Mouse (Mus musculus): ENCODE measurements at regions not wholly inside any gene's neighbourhood (a gene's known extent, or its start where the extent isn't known, plus 50 kb on each side); places are given as distances from the start of the nearest gene placed in this dataset.

DNA sequence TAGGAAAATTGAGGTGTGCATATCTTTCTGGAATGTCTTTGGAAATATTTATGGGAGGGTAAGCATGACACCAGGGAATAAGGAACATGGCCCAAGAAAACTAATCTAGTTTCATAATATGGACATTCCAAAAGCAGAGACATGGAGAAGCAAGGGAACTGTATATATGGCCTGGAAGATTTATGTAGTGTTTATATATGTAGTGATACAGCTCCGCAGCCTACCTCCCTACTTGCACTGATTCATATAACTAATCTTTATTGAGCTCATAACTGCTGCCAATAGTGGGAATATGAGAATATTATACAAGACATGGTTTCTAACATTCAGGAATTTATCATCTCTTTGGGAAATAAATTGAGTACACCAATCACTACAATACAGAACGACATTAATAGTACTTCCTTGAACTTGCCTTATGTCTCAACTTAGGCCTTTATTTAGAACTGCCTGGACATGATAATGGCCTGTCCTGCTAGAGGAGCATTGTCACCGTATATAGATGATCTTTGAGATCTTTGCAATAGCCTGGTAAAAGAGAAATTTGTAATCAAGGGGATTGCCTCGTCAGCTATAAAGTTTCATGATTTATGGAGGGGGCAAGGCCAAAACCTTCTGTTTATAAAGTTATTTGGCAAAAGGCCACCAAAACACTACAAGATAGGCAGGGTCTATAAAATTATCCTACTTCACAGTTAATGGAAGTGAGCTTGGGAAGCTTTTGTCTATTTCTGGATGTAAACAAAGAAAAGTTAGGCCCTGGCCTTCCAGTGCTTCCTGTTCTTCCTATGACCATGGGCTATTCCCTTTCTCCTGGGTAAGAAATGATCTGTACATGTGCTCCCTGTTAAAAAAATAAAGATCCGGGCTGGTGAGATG lies 213.4 kb upstream of the Dcbld2 start:
- 52% methylated on average over 5 of the region's 5 CpGs for WGBS
- ATAC-seq (ENCODE audit: insufficient number of reproducible peaks, low FRiP score, low TSS enrichment, low read depth) = peak; percentile 80; the same call in 1 of the 2 replicates
- no peak overlapping the region for H3K9ac ChIP-seq

GRCm38 (mm10) chr16:58211872-58212271 lies 196.4 kb upstream of the Dcbld2 start:
- 62% methylated on average over 2 of the region's 2 CpGs for WGBS
- no peak overlapping the region for H3K4me3 ChIP-seq
- H3K9ac ChIP-seq = no peak overlapping the region
- H3K4me1 ChIP-seq = no peaks in the 10 kb centered on the region
- no peak overlapping the region for H3K4me2 ChIP-seq
- ATAC-seq (ENCODE audit: insufficient number of reproducible peaks, low FRiP score, low TSS enrichment, low read depth) = no peak
- no peaks in the 10 kb centered on the region for H3K9me3 ChIP-seq
- H3K27me3 ChIP-seq = no peaks in the 10 kb centered on the region
- H3K36me3 ChIP-seq = no peaks in the 10 kb centered on the region
- no peak overlapping the region for H3K27ac ChIP-seq

More for the DNA sequence above, 213.4 kb upstream of the Dcbld2 start:
- H3K4me2 ChIP-seq = no peak overlapping the region
- H3K4me1 ChIP-seq = no peaks in the 10 kb centered on the region
- no peaks in the 10 kb centered on the region for H3K36me3 ChIP-seq
- no peaks in the 10 kb centered on the region for H3K27me3 ChIP-seq
- no peak overlapping the region for H3K4me3 ChIP-seq
- no peak overlapping the region for H3K27ac ChIP-seq
- no peaks in the 10 kb centered on the region for H3K9me3 ChIP-seq

DNA sequence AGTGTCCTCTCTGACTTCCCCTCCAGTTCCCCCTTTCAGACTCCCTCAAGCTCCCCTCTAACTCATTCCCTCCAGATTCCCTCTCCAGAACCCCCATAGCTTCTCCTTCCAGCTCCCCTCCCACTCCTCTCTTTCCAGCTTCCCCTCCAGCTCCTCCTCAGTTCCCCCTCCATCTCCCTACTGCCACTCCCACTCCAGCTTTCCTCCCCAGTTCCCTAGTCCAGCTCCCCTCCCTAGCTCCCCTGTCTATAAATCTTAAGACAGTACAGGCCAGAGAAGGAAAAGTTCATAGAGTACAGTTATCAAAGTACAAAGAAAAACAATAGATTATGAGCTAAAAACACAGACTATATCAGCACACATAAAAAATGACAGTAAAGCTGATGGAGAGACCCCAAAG lies 173.6 kb upstream of the Dcbld2 start:
- no peak overlapping the region for H3K9ac ChIP-seq
- H3K27ac ChIP-seq = no peak overlapping the region
- no peaks in the 10 kb centered on the region for H3K9me3 ChIP-seq
- no peaks in the 10 kb centered on the region for H3K4me1 ChIP-seq
- H3K4me2 ChIP-seq = no peak overlapping the region
- H3K36me3 ChIP-seq = no peaks in the 10 kb centered on the region
- no peaks in the 10 kb centered on the region for H3K27me3 ChIP-seq
- ATAC-seq (ENCODE audit: insufficient number of reproducible peaks, low FRiP score, low TSS enrichment, low read depth) = no peak
- H3K4me3 ChIP-seq = no peak overlapping the region

DNA sequence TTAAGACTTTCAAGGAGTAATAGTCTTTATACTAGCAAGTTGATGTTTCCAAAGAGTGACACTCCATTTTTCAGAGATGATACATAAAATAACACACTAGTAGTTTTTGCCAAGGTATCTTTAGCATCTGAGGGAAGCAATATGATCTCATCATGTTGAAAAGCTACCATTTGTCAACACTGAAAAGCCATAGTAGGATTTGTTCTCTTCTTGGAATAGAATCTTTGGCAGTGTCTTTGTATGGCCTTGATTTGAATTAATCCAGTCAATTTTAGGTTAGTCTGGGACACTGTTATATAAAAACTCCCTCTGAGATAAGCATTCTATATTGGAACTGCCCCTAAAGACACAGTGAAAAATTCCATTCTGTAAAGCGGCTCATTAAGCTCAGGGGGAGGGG lies 171.4 kb upstream of the Dcbld2 start:
- no peak overlapping the region for H3K4me3 ChIP-seq
- no peaks in the 10 kb centered on the region for H3K9me3 ChIP-seq
- H3K4me1 ChIP-seq = no peaks in the 10 kb centered on the region
- H3K9ac ChIP-seq = no peak overlapping the region
- WGBS = 76% methylated on average over 1 of the region's 1 CpGs
- ATAC-seq (ENCODE audit: insufficient number of reproducible peaks, low FRiP score, low TSS enrichment, low read depth) = no peak
- no peaks in the 10 kb centered on the region for H3K27me3 ChIP-seq
- no peak overlapping the region for H3K27ac ChIP-seq
- H3K36me3 ChIP-seq = no peaks in the 10 kb centered on the region
- no peak overlapping the region for H3K4me2 ChIP-seq

GRCm38 (mm10) chr16:58276281-58276680 lies 132.0 kb upstream of the Dcbld2 start:
- WGBS = 83% methylated on average over 3 of the region's 3 CpGs
- no peak overlapping the region for H3K27ac ChIP-seq
- no peak for ATAC-seq (ENCODE audit: insufficient number of reproducible peaks, low FRiP score, low TSS enrichment, low read depth)

GRCm38 (mm10) chr16:58281474-58281873 lies 126.8 kb upstream of the Dcbld2 start:
- no peaks in the 10 kb centered on the region for H3K4me1 ChIP-seq
- 30% methylated on average over 3 of the region's 3 CpGs for WGBS
- no peak overlapping the region for H3K27ac ChIP-seq
- H3K4me2 ChIP-seq = no peak overlapping the region
- no peak overlapping the region for H3K9ac ChIP-seq
- no peaks in the 10 kb centered on the region for H3K36me3 ChIP-seq
- no peak for ATAC-seq (ENCODE audit: insufficient number of reproducible peaks, low FRiP score, low TSS enrichment, low read depth)
- H3K4me3 ChIP-seq = no peak overlapping the region
- no peaks in the 10 kb centered on the region for H3K27me3 ChIP-seq
- H3K9me3 ChIP-seq = no peaks in the 10 kb centered on the region

More at GRCm38 (mm10) chr16:58276281-58276680, 132.0 kb upstream of the Dcbld2 start:
- H3K9ac ChIP-seq = no peak overlapping the region
- H3K4me1 ChIP-seq = no peaks in the 10 kb centered on the region
- H3K36me3 ChIP-seq = no peaks in the 10 kb centered on the region
- H3K4me2 ChIP-seq = no peak overlapping the region
- no peak overlapping the region for H3K4me3 ChIP-seq
- no peaks in the 10 kb centered on the region for H3K9me3 ChIP-seq
- no peaks in the 10 kb centered on the region for H3K27me3 ChIP-seq

DNA sequence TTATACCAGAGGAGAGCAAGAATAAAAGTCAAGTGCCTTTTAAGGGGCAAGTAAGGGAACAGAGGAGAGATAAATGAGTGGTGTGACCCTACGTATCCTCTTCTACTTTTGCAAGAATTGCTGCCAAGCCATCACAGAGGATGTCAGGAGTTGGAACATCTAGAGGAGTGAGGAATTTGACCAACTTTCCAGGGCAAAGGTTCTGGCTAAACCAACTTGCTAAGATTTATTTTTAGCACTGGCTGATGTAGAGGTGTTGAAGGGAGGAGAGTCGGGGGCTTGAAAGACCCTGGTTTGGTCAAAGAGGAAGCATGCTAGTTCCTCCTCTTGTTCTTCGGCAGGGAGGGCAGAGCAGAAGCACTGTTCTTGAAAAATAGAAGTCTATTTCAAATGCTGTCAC lies 113.8 kb upstream of the Dcbld2 start:
- no peak overlapping the region for H3K4me2 ChIP-seq
- H3K4me3 ChIP-seq = no peak overlapping the region
- H3K9ac ChIP-seq = no peak overlapping the region
- H3K9me3 ChIP-seq = no peaks in the 10 kb centered on the region
- H3K27ac ChIP-seq = no peak overlapping the region
- no peaks in the 10 kb centered on the region for H3K36me3 ChIP-seq
- H3K4me1 ChIP-seq = no peaks in the 10 kb centered on the region
- H3K27me3 ChIP-seq = no peaks in the 10 kb centered on the region; the same call in 1 of the 2 replicates
- WGBS = 77% methylated on average over 3 of the region's 3 CpGs
- no peak for ATAC-seq (ENCODE audit: insufficient number of reproducible peaks, low FRiP score, low TSS enrichment, low read depth)

DNA sequence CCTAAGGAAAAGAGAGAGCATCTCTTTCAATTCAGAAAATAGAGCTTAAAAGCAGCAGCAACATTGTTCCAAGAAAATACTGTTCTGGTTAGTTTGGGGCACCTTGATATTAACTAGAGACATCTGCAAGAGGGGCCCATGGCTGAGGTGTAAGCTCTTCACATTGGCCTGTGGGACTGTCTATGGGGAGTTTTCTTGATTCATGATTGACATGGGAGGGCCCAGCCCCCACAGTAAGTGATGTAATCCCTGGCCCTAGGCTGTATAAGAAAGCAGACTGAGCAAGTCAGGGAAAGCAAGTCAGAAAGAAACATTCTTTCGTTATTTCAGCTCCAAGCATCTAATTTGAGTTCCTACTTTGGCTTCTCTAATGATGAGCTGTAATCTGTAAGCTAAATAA lies 113.1 kb upstream of the Dcbld2 start:
- 57% methylated on average over 1 of the region's 1 CpGs for WGBS
- Histone ChIP-seq H3K9ac (no peak overlapping the region), H3K27me3 (no peaks in the 10 kb centered on the region; the same call in 1 of the 2 replicates), H3K36me3 (no peaks in the 10 kb centered on the region), H3K4me2 (no peak overlapping the region), H3K4me3 (no peak overlapping the region), H3K4me1 (no peaks in the 10 kb centered on the region), H3K9me3 (no peaks in the 10 kb centered on the region), H3K27ac (no peak overlapping the region)
- ATAC-seq (ENCODE audit: insufficient number of reproducible peaks, low FRiP score, low TSS enrichment, low read depth) = no peak

DNA sequence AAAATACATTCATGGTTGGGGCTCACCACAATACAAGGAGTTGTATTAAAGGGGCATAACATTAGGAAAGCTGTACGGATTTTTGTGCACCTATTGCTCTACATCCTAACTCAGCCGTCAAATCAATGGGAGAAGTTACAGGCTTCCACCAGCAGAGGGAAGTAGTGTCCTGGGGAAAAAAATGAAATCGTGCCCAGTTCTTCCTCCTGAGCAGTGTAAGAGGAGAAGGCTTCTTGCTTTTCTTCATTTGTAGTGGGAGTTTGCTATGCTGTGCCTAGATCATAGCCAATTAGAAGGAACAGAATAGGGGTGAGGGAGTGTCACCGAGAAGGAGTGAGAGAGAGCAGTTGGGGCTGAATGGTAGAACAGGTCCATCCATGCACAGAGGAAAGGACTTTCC lies 108.7 kb upstream of the Dcbld2 start:
- no peaks in the 10 kb centered on the region for H3K36me3 ChIP-seq
- no peaks in the 10 kb centered on the region for H3K9me3 ChIP-seq
- no peak overlapping the region for H3K4me3 ChIP-seq
- no peak overlapping the region for H3K4me2 ChIP-seq
- 12% methylated on average over 4 of the region's 4 CpGs for WGBS
- H3K27me3 ChIP-seq = no peaks in the 10 kb centered on the region; the same call in 1 of the 2 replicates
- H3K27ac ChIP-seq = no peak overlapping the region
- H3K4me1 ChIP-seq = no peaks in the 10 kb centered on the region
- H3K9ac ChIP-seq = no peak overlapping the region
- 0 out of 2 replicates have a peak, but pooled peaks have one; percentile 35 for ATAC-seq (ENCODE audit: insufficient number of reproducible peaks, low FRiP score, low TSS enrichment, low read depth)

GRCm38 (mm10) chr16:58300098-58300497 lies 108.1 kb upstream of the Dcbld2 start:
- Histone ChIP-seq H3K27ac (no peak overlapping the region), H3K4me1 (no peaks in the 10 kb centered on the region), H3K9ac (no peak overlapping the region), H3K36me3 (no peaks in the 10 kb centered on the region), H3K27me3 (no peaks in the 10 kb centered on the region; the same call in 1 of the 2 replicates), H3K9me3 (no peaks in the 10 kb centered on the region), H3K4me2 (no peak overlapping the region), H3K4me3 (no peak overlapping the region)
- WGBS = 85% methylated on average over 6 of the region's 6 CpGs
- no peak for ATAC-seq (ENCODE audit: insufficient number of reproducible peaks, low FRiP score, low TSS enrichment, low read depth)

GRCm38 (mm10) chr16:58303555-58303954 lies 104.7 kb upstream of the Dcbld2 start:
- Histone ChIP-seq H3K9ac (no peak overlapping the region), H3K4me1 (no peaks in the 10 kb centered on the region), H3K36me3 (no peaks in the 10 kb centered on the region), H3K4me2 (no peak overlapping the region), H3K27ac (no peak overlapping the region), H3K27me3 (no peaks in the 10 kb centered on the region; the same call in 1 of the 2 replicates), H3K9me3 (no peaks in the 10 kb centered on the region), H3K4me3 (no peak overlapping the region)
- 31% methylated on average over 5 of the region's 5 CpGs for WGBS
- no peak for ATAC-seq (ENCODE audit: insufficient number of reproducible peaks, low FRiP score, low TSS enrichment, low read depth)

DNA sequence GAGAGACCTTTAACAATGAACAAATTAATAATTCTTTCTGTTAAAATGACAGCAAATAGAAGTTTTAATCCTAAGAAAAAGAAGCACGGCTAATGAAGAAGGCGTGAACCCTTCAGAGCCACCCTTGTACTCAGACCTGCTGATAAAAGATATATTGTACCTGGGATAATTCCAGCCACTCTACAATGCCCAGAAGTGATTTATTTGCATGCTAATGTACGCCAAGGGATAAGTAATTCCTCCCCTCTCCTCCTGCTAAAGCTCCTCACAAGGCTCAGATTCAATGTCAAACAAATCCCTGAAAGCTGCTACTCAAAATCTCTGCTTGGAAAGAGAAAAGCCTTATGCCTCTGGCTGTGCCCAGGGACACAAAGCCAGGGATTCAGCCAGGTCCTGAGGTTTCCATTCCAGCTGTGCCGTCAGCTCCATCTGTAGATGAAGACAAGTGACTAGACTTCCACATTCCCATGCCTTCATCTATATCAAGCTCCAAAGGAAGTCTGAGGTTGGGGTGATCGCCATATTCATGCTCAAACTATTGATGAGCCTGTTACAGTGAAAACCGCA lies 91.3 kb upstream of the Dcbld2 start:
- no peak overlapping the region for H3K27ac ChIP-seq
- H3K9ac ChIP-seq = no peak overlapping the region
- H3K27me3 ChIP-seq = no peaks in the 10 kb centered on the region
- no peaks in the 10 kb centered on the region for H3K36me3 ChIP-seq
- H3K4me2 ChIP-seq = no peak overlapping the region
- H3K4me1 ChIP-seq = no peaks in the 10 kb centered on the region
- 67% methylated on average over 6 of the region's 6 CpGs for WGBS
- ATAC-seq (ENCODE audit: insufficient number of reproducible peaks, low FRiP score, low TSS enrichment, low read depth) = no peak
- H3K9me3 ChIP-seq = no peaks in the 10 kb centered on the region
- no peak overlapping the region for H3K4me3 ChIP-seq

All from limb, embryonic 15.5 days (tissue).